Mouse (Mus musculus) liver, embryonic 14.5 days (tissue): ENCODE results near the gene Nkx2-5. TPM values are rescaled to one million over a fixed set of nuclear protein-coding genes. Genes with fewer than 3 reads are reported as not detected.

Source experiments
- ATAC-seq: fragments of 200-750 bp; cut with Nextera tagmentation; 2 replicates; pipeline ENCODE4 v1.8.0; 2017; ENCODE audit warnings: moderate number of reproducible peaks, mild to moderate bottlenecking, moderate library complexity; ENCODE audit not compliant: insufficient read depth
- DNase-seq, 3 experiments: peaks; one replicate each; pipeline ENCODE4 v3.0.0-alpha.2; 2012 to 2013; ENCODE audit warnings: low read depth in 3 of 3, low spot score in 3 of 3
- H3K27ac ChIP-seq: fragments of 300-500 bp; sonication (generic); 2 replicates; pipeline ENCODE4 v1.5.1; 2014; ENCODE audit warnings: moderate library complexity, mild to moderate bottlenecking, control low read depth, inconsistent platforms
- H3K27me3 ChIP-seq: fragments of 300-500 bp; sonication (generic); 2 replicates; pipeline ENCODE4 v1.6.1; 2014; ENCODE audit warnings: mild to moderate bottlenecking, low read length, moderate library complexity; ENCODE audit not compliant: control insufficient read depth, insufficient read depth
- H3K36me3 ChIP-seq: fragments of 300-500 bp; sonication (generic); replicated peaks from 2 replicates; pipeline ENCODE4 v1.6.1; 2014; ENCODE audit warnings: low read depth; ENCODE audit not compliant: control insufficient read depth, insufficient read depth
- H3K4me1 ChIP-seq, 2 experiments: fragments of 200-500 bp in 1 of 2; fragments of 300-500 bp in 1 of 2; sonication (generic) in 1 of 2; replicated peaks; 2 replicates each; pipeline ENCODE4 v1.6.1; 2012 to 2014; ENCODE audit warnings: antibody characterized with exemption in 1 of 2, inconsistent platforms in 1 of 2, low read length in 1 of 2; ENCODE audit not compliant: control insufficient read depth in 2 of 2, insufficient read depth in 2 of 2
- H3K4me2 ChIP-seq: fragments of 300-500 bp; sonication (generic); 2 replicates; pipeline ENCODE4 v1.6.1; 2014; ENCODE audit warnings: low read depth, mild to moderate bottlenecking, control low read depth, moderate library complexity
- H3K4me3 ChIP-seq, 2 experiments: fragments of 200-500 bp in 1 of 2; fragments of 300-500 bp in 1 of 2; sonication (generic) in 1 of 2; 2 replicates each; pipeline ENCODE4 v1.5.1; 2012 to 2014; ENCODE audit warnings: low read depth in 2 of 2, low read length in 2 of 2, mild to moderate bottlenecking in 2 of 2, control low read depth in 1 of 2, inconsistent platforms in 1 of 2, moderate library complexity in 1 of 2; ENCODE audit not compliant: insufficient read depth in 1 of 2
- H3K9ac ChIP-seq: fragments of 300-500 bp; sonication (generic); replicated peaks from 2 replicates; pipeline ENCODE4 v1.6.1; 2014; ENCODE audit warnings: mild to moderate bottlenecking, control low read depth, moderate library complexity
- H3K9me3 ChIP-seq: fragments of 300-500 bp; sonication (generic); 2 replicates; pipeline ENCODE4 v1.6.1; 2016; ENCODE audit warnings: low read length, mixed read lengths; ENCODE audit not compliant: control insufficient read depth
- CTCF ChIP-seq: IDR thresholded peaks from 2 replicates; pipeline ENCODE4 v1.5.1; 2016; ENCODE audit warnings: antibody characterized with exemption, low read depth, control low read depth
- EP300 ChIP-seq: IDR thresholded peaks from 2 replicates; pipeline ENCODE4 v1.6.1; 2016; ENCODE audit warnings: antibody characterized with exemption, low read depth
- WGBS: fragments of 180-500 bp; shearing (Covaris S2); extraction: QIAGEN DNeasy Blood & Tissue Kit; methylation state at CpG from one replicate; pipeline ENCODE4 v1.1.7; 2014; ENCODE audit not compliant: insufficient replicate concordance; 5-methylcytosine and 5-hydroxymethylcytosine counted together
- polyA plus RNA-seq, 2 experiments: library from polyadenylated mRNA; depleted of rRNA in 1 of 2; stranded (reverse) in 1 of 2; unstranded in 1 of 2; fragments of >200 nt; fragmentation: Nextera tagmentation in 1 of 2; extraction: Ambion mirVana in 1 of 2; gene quantifications; 2 replicates each; pipeline versions ENCODE4 v1.2.1 to v1.2.3; 2012 to 2014

Gene Nkx2-5
- polyA plus RNA-seq, 2 experiments, result not detected

- Histone ChIP-seq H3K27ac (no peak overlapping the region), H3K4me2 (no peak overlapping the region), H3K4me1 (no peaks in the 10 kb centered on the region), H3K9ac (no peak overlapping the region), H3K27me3 (no peaks in the 10 kb centered on the region), H3K36me3 (peaks cover 11% of the 10 kb centered on the region), H3K9me3 (no peaks in the 10 kb centered on the region), H3K4me3 (no peak overlapping the region)
- WGBS, result 84% methylated on average over 15 of the region's 15 CpGs
- DNase-seq (no peak), ATAC-seq (no peak)
- TF ChIP-seq CTCF (no peak), EP300 (no peak)
Measured at GRCm38 (mm10) chr17:26792096-26792495, 52.7 kb downstream of the Nkx2-5 start.

GRCm38 (mm10) chr17:26791580-26791979, 53.2 kb downstream of the Nkx2-5 start:
- Histone ChIP-seq H3K36me3 (peaks cover 11% of the 10 kb centered on the region), H3K9me3 (no peaks in the 10 kb centered on the region), H3K4me3 (no peak overlapping the region), H3K27me3 (no peaks in the 10 kb centered on the region), H3K27ac (no peak overlapping the region), H3K4me2 (no peak overlapping the region), H3K9ac (no peak overlapping the region), H3K4me1 (0 out of 4 replicates have a peak, but pooled peaks cover 0 to under 1% of the 10 kb centered on the region in 2 experiments)
- DNase-seq, result no peak
- no peak for TF ChIP-seq CTCF
- no peak for TF ChIP-seq EP300
- no peak for ATAC-seq
- WGBS, result 70% methylated on average over 7 of the region's 7 CpGs

GRCm38 (mm10) chr17:26790269-26791214, 54.3 kb downstream of the Nkx2-5 start:
- no peaks in the 10 kb centered on the region for H3K27me3 ChIP-seq
- no peak overlapping the region for H3K4me3 ChIP-seq
- peaks cover 11% of the 10 kb centered on the region for H3K36me3 ChIP-seq
- 76% methylated on average over 11 of the region's 11 CpGs for WGBS
- DNase-seq (no peak), ATAC-seq (no peak)
- H3K9ac ChIP-seq, result no peak overlapping the region
- no peak for TF ChIP-seq CTCF
- TF ChIP-seq EP300, result no peak
- H3K4me2 ChIP-seq, result no peak overlapping the region
- H3K9me3 ChIP-seq, result no peaks in the 10 kb centered on the region
- no peak overlapping the region for H3K27ac ChIP-seq
- 0 out of 4 replicates have a peak, but pooled peaks cover 0 to 1% of the 10 kb centered on the region in 2 experiments for H3K4me1 ChIP-seq

- Histone ChIP-seq H3K9ac (no peak overlapping the region), H3K4me1 (peaks cover 0 to 2% of the 10 kb centered on the region in 2 experiments; a peak in 2 of 4 replicates), H3K4me3 (no peak overlapping the region), H3K9me3 (no peaks in the 10 kb centered on the region), H3K27me3 (no peaks in the 10 kb centered on the region), H3K27ac (no peak overlapping the region), H3K4me2 (no peak overlapping the region), H3K36me3 (peaks cover 11% of the 10 kb centered on the region)
- WGBS, result 79% methylated on average over 8 of the region's 8 CpGs
- ATAC-seq, result no peak
- TF ChIP-seq EP300 (no peak), CTCF (no peak)
- no peak for DNase-seq
Measured at GRCm38 (mm10) chr17:26789460-26790268, 55.1 kb downstream of the Nkx2-5 start.

- no peak overlapping the region for H3K4me2 ChIP-seq
- H3K9ac ChIP-seq, result no peak overlapping the region
- no peak for ATAC-seq
- H3K27ac ChIP-seq, result no peak overlapping the region
- H3K27me3 ChIP-seq, result no peaks in the 10 kb centered on the region
- H3K9me3 ChIP-seq, result no peaks in the 10 kb centered on the region
- 87% methylated on average over 8 of the region's 8 CpGs for WGBS
- peaks cover 11% of the 10 kb centered on the region for H3K36me3 ChIP-seq
- H3K4me3 ChIP-seq, result no peak overlapping the region
- no peak for DNase-seq
- peaks cover 0 to 5% of the 10 kb centered on the region in 2 experiments; a peak in 2 of 4 replicates for H3K4me1 ChIP-seq
- TF ChIP-seq CTCF (no peak), EP300 (no peak)
Measured at GRCm38 (mm10) chr17:26788986-26789385, 55.8 kb downstream of the Nkx2-5 start.

Other genes starting within 250 kb of the Nkx2-5 start
- gene Atp6v0e, start 181.8 kb downstream of the Nkx2-5 start, polyA plus RNA-seq (2012; rRNA removed), result 99.3 and 118 TPM in 2 replicates
- gene Atp6v0e, start 181.8 kb downstream of the Nkx2-5 start, polyA plus RNA-seq (2014; fragmentation: Nextera tagmentation; extraction: Ambion mirVana), result 204 and 209 TPM in 2 replicates
- 1.2 and 1.3 TPM in 2 replicates for gene Crebrf, start 129.4 kb downstream of the Nkx2-5 start, polyA plus RNA-seq (2012; rRNA removed)
- 2.8 and 3.2 TPM in 2 replicates for gene Crebrf, start 129.4 kb downstream of the Nkx2-5 start, polyA plus RNA-seq (2014; fragmentation: Nextera tagmentation; extraction: Ambion mirVana)
- gene Bnip1, start 63.9 kb downstream of the Nkx2-5 start, polyA plus RNA-seq (2012; rRNA removed), result 10.5 and 13.7 TPM in 2 replicates
- gene Bnip1, start 63.9 kb downstream of the Nkx2-5 start, polyA plus RNA-seq (2014; fragmentation: Nextera tagmentation; extraction: Ambion mirVana), result 15.0 and 18.8 TPM in 2 replicates
- 12.2 and 13.8 TPM in 2 replicates for gene Kifc5b, start 72.1 kb upstream of the Nkx2-5 start, polyA plus RNA-seq (2012; rRNA removed)
- gene Kifc5b, start 72.1 kb upstream of the Nkx2-5 start, polyA plus RNA-seq (2014; fragmentation: Nextera tagmentation; extraction: Ambion mirVana), result 2.7 and 3.3 TPM in 2 replicates
- gene Phf1, start 88.0 kb upstream of the Nkx2-5 start, polyA plus RNA-seq (2012; rRNA removed), result 6.3 and 6.4 TPM in 2 replicates
- gene Phf1, start 88.0 kb upstream of the Nkx2-5 start, polyA plus RNA-seq (2014; fragmentation: Nextera tagmentation; extraction: Ambion mirVana), result 0.94 and 1.7 TPM in 2 replicates
- 53.0 and 53.5 TPM in 2 replicates for gene Cuta, start 94.6 kb upstream of the Nkx2-5 start, polyA plus RNA-seq (2012; rRNA removed)
- 82.5 and 86.8 TPM in 2 replicates for gene Cuta, start 94.6 kb upstream of the Nkx2-5 start, polyA plus RNA-seq (2014; fragmentation: Nextera tagmentation; extraction: Ambion mirVana)
- 3.4 TPM in 2 replicates for gene Syngap1, start 96.2 kb upstream of the Nkx2-5 start, polyA plus RNA-seq (2012; rRNA removed)
- 0.08 and 0.13 TPM in 2 replicates for gene Syngap1, start 96.2 kb upstream of the Nkx2-5 start, polyA plus RNA-seq (2014; fragmentation: Nextera tagmentation; extraction: Ambion mirVana)
- 3.1 and 4.0 TPM in 2 replicates for gene Zbtb9, start 128.2 kb upstream of the Nkx2-5 start, polyA plus RNA-seq (2012; rRNA removed)
- gene Zbtb9, start 128.2 kb upstream of the Nkx2-5 start, polyA plus RNA-seq (2014; fragmentation: Nextera tagmentation; extraction: Ambion mirVana), result 2.6 and 3.4 TPM in 2 replicates
- 16.1 and 17.3 TPM in 2 replicates for gene Bak1, start 184.0 kb upstream of the Nkx2-5 start, polyA plus RNA-seq (2012; rRNA removed)
- 5.4 and 5.8 TPM in 2 replicates for gene Bak1, start 184.0 kb upstream of the Nkx2-5 start, polyA plus RNA-seq (2014; fragmentation: Nextera tagmentation; extraction: Ambion mirVana)
- gene Itpr3, start 212.3 kb upstream of the Nkx2-5 start, polyA plus RNA-seq (2012; rRNA removed), result 0.96 and 1.00 TPM in 2 replicates
- gene Itpr3, start 212.3 kb upstream of the Nkx2-5 start, polyA plus RNA-seq (2014; fragmentation: Nextera tagmentation; extraction: Ambion mirVana), result 0.53 and 0.75 TPM in 2 replicates